Mouse (Mus musculus) naive thymus-derived CD4-positive, alpha-beta T cell, adult 5 months (primary cell): ENCODE measurements around the gene Clic1. TPM values are rescaled to one million over a fixed set of nuclear protein-coding genes. Genes with fewer than 3 reads are reported as not detected.

Experiments used
- polyA plus RNA-seq: library from polyadenylated mRNA; unstranded; fragments of 100-300 nt; shearing (Covaris generic); gene quantifications from one replicate; pipeline ENCODE4 v1.2.1, GENCODE M21; 2017

Gene Clic1
- polyA plus RNA-seq, result 228 TPM

DNA sequence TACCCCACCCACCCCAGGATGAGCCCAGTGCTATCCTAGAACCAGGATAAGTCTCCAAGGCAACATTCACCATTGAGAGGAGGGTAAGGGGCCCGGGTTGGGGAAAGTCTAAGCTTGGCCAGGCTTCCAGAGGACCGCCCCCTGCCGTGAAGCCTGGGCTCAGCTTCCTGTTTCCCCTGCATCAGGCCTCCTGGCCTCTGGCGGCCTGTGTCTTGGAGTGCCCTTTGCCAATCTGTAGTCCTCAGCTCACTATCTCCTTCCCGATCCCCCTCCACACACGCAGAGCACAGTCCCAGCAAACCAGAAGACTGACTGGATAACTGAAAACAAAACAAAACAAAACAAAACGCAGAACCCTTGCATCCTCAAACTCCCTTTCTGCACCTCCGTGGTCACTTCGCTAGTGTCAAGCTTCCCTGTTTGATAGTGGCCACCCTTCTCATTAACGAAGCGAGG lies at the start of gene Clic1:
TSS of gene Clic1 (plus strand) at position 406 of the 456 bp plus-strand sequence.

DNA sequence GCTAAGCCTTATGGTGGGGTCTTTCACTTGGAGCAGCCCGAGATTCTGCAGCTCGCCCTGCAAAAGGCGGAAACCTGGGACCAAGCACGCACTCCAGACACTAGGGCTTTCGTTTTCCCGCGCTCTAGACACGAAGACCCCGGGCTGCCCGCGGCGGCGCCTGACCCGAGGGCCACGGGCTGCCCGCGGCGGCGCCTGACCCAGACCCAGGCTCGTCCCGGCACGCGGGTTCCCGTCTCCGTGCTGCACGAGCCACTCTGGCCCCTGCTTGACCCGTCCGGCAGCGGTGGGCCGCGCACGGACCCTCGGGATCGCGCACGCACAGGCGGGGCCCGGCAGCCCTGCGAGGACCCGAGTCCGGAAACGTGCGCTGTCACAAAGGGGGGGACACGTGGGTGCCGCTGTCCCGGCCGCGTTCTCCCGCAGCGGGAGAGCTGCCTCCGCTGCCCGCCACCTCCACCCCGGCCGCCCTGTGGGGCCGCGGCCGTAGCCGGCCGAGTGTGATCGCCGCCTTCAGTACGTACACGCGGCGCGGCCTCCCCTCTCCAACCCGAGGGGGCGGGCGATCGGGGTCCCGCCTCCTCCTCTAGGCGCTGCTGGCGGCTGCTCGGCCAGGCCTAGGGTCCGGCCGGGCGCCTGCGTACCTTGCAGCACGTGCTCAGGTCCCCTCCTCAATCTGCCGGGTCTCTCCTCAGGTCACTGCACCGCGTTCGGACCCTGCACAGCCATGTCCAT lies 48.9 kb upstream of the Clic1 start, which contains the start of gene Vars:
TSS of gene Vars (plus strand) at position 271 of the 735 bp plus-strand sequence.

DNA sequence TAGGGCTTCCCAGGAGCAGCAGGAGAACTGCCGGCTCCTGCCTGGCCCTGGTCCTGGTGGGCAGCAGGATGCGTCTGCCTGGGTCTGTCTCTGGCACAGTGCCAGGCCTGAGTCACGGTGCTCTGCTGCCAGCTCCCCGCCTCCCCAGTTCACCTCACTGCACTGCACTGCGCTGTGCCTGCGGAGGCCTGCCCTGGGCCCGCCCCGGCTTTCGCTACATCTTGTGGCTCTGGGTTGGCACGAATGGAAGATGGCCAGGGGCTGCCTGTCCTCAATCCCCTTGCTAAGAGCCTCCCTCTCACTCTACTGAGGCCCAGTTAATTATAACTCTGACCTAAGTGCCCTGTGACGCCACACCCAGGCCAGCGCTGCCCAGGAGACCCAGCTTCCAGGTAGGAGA lies 33.4 kb upstream of the Clic1 start, which contains the start of gene Vwa7:
TSS of gene Vwa7 (plus strand) at position 204 of the 400 bp plus-strand sequence.

DNA sequence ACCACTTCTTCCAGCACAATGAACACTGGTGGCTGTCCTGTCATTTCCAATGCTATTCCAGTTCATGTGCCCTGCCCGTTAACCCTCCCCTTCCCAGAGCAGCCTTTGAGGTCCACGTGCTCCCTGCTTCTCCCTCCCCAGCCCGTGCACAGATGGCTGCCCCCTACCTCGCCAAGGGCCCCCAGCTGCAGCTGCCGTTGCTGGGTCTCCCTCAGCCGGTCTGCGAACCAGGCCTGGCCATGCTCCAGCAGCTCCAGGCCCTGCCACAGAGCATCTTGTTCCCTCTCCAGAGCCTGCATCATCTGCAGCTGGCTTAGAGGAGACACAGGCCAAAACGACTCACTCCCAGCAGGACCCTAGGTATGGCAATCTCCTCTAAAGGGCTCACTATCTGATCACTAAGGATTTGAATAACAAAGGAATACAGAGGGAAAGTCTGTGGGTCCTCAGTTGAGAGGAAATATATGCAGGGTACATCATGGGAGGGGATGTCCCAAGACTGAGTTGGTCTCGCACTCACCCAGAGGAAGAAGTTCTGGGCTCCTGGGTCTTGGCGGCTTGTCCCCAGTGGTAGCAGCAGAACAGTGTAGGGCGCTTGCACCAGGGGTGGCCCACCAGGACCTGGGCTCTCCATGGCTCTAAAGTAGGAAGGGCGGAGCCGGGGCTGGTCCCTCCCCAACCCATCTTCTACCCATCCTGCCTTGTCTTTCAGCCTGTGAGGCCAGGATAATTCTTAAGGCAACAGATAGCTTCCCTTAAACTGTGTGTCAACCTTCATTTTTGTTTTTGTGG lies 22.3 kb upstream of the Clic1 start, which contains the start of gene Sapcd1:
TSS of gene Sapcd1 (minus strand) at position 740 of the 792 bp plus-strand sequence.

DNA sequence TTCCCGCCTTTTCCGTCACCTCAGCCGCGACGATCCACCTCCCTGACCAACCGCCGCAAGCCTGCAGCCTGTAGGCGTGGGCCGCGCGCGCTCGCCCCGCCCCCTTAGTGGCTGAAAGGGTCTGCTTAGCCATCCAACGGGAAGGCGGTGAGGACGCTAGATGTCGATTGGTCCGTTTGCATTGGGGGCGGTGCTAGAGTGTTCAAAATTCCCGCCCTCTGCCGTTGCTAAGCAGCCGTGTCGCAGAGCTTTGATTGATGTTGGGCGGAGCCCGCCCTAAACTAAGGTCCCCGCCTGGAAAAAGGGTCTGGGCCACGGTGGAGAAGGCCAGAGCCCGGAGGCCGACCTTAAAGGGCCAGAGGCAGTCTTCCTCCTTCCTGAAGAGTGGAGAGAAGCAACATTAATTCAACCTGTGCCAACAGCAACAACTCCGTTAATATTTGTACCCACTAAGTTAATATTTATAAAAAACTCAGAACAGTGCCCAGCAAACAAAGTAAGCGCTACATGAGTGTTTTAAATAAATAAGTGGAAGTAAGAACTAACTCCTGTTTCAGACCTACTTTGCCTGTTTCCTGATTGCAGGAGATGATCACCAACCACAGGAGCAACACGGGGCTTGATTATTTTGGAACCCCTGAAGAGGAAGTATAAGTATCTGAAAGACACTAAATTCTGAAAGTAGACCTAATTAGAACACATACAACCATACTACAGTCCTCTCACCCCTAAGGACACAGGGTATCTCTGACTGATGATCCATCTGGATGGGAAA lies 2.9 kb upstream of the Clic1 start, which contains the start of gene Msh5:
TSS of gene Msh5 (minus strand) at position 65 of the 775 bp plus-strand sequence.

DNA sequence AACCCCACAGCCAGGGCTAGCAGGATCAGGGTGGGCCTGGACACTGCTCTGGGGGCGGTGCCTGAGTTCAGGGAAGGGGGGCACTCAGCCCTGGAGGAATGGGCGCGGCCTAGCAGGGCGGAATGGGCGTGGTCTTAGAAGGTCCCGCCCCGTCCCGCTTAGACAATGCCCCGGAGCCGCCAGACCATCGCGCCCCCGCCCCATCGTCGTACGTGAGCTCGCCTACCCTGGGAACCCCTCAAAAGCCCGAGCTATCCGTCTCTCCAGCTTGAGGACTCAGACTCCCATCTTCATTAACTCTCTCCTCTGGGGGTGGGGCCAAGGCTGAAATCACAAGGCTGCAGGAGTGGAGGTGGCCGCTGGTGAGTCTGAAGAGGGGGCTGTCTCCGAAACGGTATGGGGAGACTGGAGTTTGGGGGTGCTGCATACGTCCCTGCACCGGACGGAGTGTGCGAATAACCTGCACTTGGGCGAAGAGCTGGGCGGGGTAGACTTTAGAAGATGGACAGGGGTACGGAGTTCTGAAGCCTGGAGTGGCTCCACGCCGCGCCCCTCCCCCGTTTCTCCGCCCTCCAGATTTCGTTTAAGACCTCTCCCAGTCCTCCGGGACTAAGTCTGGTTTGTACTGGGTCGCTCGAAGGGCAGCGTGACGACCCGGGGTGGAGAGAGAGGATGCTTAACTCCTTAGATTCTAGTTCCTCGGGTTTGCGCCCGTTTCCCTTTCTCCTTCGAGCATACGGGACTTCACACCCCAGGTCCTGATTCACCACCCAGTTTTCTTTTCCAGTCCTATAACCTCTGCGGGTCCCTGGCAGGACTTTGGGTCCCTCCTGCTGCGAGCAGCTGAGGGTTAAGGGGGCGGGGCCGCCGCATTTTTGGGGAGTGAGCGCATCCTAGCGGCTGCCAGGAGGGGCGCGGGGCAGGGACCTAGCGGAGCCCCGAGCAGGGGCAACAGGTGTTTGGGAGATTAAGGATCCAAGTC lies 9.4 kb downstream of the Clic1 start, which contains the start of gene Ddah2:
TSS of gene Ddah2 (plus strand) at position 125 of the 982 bp plus-strand sequence.

DNA sequence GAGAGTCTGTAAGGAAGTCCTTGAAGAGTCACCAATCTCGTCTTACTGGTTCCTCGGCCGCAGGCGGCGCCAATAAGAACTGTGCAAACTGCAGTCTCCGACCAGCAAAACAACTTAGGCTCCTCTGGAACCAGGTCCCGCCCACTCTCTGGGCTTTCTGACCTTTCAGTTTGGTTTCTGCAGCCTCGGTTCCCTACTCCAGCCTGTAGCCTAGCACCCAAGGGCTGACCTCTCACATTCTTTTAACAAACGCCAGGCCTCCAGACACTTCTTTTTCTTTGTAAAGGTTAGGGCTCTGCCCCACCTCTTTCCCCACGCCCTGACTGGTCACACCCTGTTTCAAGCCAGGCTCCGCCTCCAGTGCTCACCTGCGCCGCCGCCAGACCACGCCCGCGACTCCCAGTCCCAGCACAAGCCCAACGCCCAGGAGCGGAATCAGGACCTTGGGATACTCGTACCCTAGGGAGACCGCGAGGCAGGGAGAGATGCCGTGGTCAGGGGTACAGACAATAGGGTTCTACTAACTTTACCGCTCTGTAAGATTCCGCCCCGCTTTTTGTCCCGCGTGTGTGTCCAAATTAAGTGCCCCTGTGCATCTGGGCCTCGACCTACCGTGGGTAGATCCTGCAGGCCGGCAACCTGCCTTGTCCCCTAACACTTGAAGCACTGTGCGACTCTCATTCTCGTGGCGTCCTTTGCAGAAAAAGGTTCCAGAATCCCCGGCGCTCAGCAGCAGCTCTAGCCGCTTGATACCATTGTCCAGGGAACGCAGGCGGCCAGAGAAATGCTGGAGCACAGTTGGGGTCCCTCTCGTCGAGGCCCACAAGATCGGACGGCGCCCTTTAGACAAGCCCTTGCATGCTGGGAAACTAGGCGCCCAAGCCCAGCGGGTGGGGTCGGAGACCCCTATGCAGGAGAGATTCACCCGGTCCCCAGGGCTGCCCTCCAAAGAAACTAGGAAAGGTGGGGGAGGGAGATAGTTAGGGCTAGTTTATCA lies 15.5 kb downstream of the Clic1 start, which contains the start of gene Ly6g6c:
TSS of gene Ly6g6c (plus strand) at position 438 of the 997 bp plus-strand sequence.

DNA sequence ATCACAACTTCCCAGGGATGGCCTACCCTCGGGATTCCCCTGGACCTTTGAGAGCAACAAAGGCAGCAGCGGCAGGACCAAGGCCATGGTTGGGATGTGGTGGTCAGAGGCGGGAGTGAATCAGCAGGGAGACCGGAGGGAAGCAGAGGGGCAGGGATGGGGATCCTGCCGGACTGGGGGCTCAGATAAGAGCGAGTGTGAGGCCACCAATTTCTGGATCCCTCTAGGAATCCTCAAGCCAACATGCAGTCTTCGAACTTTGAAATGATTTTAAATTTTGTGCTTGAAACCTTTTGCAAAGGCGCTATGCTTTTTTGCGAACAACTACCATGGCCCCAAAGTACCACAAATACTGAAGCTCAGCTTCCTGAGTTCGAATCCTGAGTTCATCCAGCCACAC lies 16.3 kb downstream of the Clic1 start, which contains the start of gene Mpig6b:
TSS of gene Mpig6b (minus strand) at position 101 of the 400 bp plus-strand sequence.

DNA sequence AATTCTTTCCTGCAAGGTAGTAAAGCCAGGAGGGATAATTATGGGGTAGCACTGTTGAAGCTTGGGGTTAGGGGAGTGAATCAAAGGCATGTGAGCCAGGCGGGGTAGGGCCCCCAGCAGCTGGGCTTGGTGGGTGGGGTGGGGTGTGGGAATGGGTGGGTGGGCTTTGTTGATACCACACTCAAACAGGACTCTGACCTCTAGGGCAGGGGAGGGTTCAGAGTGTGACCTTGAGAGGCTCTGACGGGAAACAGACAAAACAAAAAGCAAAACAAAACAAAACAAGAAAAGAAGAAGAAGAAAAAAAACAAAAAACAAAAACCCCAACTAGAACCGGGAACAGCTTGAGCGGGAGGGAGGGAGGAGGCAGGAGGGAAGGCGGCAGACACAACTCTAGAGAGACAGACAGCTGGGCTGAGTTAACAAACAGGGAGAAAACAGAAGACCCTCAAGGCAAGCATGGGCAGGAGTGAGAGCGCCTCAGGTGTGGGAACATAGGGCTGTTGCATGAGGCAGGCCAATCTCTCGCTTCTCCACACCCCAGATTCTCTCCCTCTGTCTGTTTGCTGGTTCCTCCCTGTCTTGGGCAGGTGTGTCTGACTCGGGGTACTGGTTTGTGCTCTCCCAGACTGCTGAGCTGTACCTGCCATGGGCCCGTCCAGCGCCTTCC lies 26.9 kb downstream of the Clic1 start, which contains the start of gene Ly6g6e:
TSS of gene Ly6g6e (plus strand) at position 396 of the 670 bp plus-strand sequence.

DNA sequence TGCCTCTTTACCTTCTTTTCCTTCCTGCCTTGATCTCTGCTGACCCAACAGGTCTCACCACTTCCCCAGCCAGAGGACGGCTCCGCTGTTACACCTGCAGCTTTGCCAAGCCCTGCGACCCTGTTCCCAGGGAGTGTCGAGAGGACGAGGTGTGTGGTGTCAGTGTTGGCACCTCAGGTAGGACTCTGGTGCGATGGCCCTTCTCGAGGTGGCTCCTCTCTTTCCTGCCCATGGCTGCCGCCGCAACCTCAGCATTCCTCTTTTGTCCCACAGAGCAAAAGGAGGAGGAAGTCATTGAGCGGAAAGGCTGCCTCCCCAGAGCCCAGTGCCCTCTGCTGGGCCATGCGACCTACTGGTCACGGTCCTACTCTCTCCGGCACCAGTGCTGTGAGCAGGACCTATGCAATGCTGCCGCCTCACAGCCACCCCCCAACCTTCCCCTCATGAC lies 28.0 kb downstream of the Clic1 start, which contains the start of gene Ly6g6d:
TSS of gene Ly6g6d (minus strand) at position 280 of the 448 bp plus-strand sequence.

DNA sequence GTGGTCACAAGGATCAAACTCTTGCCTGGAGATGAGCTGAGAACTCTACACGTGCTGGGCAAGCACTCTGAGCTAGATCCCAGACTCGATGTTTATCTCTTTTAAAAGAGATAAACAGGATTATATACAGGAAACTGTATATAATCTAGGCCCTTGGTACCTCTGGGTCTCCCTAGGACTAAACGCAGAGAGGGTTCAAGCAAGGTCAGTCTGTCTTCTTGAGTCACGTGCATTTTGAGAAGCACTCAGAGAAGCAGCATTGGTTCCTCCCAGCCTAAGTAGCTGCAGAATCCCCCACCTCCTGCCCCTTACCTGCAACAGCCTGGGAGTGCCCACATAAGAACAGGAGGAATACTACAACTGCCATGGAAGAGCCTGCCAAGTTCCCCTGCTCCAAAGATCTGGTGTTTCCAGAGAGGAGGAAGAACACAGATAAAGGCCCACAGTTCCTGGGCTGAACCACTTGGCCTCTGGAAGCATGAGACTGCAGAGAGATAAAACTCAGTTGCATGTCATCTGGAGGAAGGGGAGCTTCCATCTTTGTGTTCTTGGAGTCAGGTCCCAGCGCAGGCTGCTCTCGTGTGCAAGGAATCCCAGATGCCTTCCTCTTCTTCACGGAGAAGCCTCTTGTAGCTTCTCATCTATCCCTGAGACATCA lies 35.6 kb downstream of the Clic1 start, which contains the start of gene Ly6g6f:
TSS of gene Ly6g6f (minus strand) at position 403 of the 658 bp plus-strand sequence.

DNA sequence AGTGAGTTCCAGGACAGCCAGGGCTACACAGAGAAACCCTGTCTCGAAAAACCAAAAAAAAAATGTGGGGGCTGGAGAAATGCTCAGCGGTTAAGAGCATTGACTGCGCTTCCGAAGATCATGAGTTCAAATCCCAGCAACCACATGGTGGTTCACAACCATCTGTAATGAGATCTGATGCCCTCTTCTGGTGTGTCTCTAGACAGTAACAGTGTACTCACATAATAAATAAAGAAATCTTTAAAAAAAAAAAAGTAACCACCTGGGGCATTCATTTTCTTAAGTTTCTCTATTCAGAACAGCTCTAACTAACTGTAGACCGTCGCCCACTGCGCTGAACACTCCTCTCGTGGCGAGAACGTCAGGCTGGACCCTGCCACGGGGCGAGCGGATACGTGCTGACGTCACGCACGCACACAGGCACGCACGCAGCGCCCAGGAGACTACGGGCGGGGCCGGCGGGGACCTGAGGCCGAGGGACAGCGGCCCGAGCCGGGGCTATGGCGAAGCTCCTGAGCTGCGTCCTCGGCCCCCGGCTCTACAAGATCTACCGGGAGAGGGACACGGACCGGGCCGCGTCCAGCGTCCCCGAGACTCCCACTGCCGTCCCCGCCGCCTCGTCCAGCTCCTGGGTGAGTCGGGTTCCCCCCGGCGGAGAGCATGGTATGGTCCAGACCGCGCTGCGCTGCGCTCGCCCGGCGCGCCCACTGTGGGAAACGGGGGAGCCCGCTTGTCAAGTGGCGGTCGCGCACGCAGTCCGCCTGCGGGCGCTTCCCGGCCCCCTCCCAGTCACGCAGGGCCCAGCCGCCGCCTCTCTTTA lies 39.3 kb downstream of the Clic1 start, which contains the start of gene Abhd16a:
TSS of gene Abhd16a (plus strand) at position 439 of the 820 bp plus-strand sequence.

DNA sequence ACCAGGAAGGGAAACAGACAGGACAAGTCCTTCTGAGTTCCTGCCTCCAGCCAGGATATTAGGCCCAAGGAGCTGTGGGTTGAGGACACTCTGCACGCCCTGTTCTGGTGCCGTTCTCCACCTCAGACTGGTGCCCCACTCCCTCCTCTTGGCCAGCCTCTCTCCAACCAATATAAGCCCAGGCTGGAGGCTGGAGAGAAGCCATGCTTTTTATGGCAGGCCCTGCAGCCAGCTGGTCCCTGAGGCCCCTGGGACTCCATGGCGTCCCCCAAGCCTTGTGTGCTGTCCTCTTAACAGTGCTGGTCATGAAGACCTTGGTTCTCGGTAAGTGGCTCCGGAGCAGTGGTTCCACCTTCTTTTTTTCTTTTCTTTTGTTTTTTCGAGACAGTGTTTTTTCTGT lies 58.3 kb downstream of the Clic1 start, which contains the start of gene Ly6g5c:
TSS of gene Ly6g5c (plus strand) at position 183 of the 400 bp plus-strand sequence.

